Mouse (Mus musculus) midbrain, embryonic 12.5 days (tissue): ENCODE results near the gene Pot1a. TPM values are rescaled to one million over a fixed set of nuclear protein-coding genes. Genes with fewer than 3 reads are reported as not detected.

Experiments used
- ATAC-seq: fragments of 200-750 bp; cut with Nextera tagmentation; 2 replicates; pipeline ENCODE4 v1.8.0; 2017; ENCODE audit warnings: low read depth, moderate TSS enrichment, moderate library complexity; ENCODE audit not compliant: low FRiP score
- H3K27ac ChIP-seq: fragments of 300-500 bp; sonication (generic); replicated peaks from 2 replicates; pipeline ENCODE4 v1.5.1; 2016; ENCODE audit warnings: mild to moderate bottlenecking
- H3K27me3 ChIP-seq: fragments of 300-500 bp; sonication (generic); 2 replicates; pipeline ENCODE4 v1.6.1; 2016; ENCODE audit warnings: mild to moderate bottlenecking
- H3K36me3 ChIP-seq: fragments of 300-500 bp; sonication (generic); 2 replicates; pipeline ENCODE4 v1.6.1; 2016
- H3K4me1 ChIP-seq: fragments of 300-500 bp; sonication (generic); 2 replicates; pipeline ENCODE4 v1.6.1; 2016
- H3K4me2 ChIP-seq: fragments of 300-500 bp; sonication (generic); replicated peaks from 2 replicates; pipeline ENCODE4 v1.6.1; 2016; ENCODE audit warnings: mild to moderate bottlenecking, moderate library complexity
- H3K4me3 ChIP-seq: fragments of 300-500 bp; sonication (generic); 2 replicates; pipeline ENCODE4 v1.5.1; 2016; ENCODE audit warnings: mild to moderate bottlenecking
- H3K9ac ChIP-seq: fragments of 300-500 bp; sonication (generic); replicated peaks from 2 replicates; pipeline ENCODE4 v1.6.1; 2016; ENCODE audit warnings: mild to moderate bottlenecking, moderate library complexity
- H3K9me3 ChIP-seq: fragments of 300-500 bp; sonication (generic); 2 replicates; pipeline ENCODE4 v1.6.1; 2016; ENCODE audit warnings: mild to moderate bottlenecking
- WGBS: fragments of 180-500 bp; shearing (Covaris S2); methylation state at CpG from one replicate; pipeline ENCODE4 v1.1.7; 2016; 5-methylcytosine and 5-hydroxymethylcytosine counted together
- polyA plus RNA-seq: library from polyadenylated mRNA; unstranded; fragments of >200 nt; fragmentation: Nextera tagmentation; extraction: Ambion mirVana; gene quantifications from 2 replicates; pipeline ENCODE4 v1.2.1, GENCODE M21; 2016

The Pot1a gene
- 37.7 and 39.3 TPM in 2 replicates for polyA plus RNA-seq

DNA sequence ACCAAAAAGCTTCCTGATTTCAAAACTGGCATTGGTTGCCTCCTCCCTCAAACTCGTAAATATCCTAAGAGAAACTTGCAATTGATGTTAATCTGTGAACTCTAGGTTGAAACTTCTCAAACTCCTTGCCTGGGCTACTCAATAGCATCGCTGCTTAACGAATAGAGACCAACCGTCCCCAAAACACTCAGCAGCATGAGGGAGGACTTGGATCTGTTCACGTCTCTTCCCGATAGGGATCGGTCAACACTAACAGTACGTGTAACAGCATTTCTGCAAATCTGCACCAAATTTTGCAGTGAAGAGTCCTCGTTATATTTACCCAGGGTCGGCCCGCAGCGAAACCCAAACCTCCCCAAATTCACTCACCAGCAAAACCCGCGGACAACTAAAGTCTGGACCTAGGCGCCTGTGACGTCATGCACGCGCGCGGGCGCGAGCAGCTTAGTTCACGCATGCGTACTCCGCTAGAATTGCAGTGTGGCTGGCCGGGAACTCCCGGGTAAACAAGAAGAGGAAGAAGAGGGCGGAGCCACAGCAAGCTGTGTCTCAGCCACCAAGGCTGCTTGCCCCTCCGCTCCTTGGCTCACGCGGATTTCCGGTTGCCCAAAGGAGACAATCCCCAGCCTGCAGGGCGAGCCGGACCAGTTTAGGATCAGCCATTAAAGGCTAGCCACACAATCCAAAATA lies at the start of gene Pot1a:
Gene Pot1a, minus strand, starts transcription at position 441 of the 690 bp plus-strand sequence.
- ATAC-seq, result peak; percentile 99

DNA sequence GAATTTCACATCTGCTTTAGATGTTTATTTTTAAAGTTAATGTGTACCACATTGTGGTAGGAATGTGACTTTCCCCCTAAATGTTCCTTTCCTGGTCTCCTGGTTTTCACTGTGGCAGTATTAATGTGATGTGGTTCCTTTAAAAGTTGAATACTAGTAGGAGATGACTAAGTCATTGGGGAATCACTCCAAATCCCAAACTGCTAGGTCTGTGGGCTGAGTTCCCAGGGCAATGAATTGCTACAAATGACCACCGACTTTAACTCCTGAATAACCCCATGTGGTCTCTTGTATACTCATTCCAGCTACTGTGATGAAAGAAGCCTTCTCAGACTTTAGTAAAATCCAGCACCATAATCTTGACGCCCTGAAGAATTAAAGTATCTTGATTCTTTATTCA lies 27.2 kb upstream of the Pot1a start:
- Histone ChIP-seq H3K9me3 (no peaks in the 10 kb centered on the region), H3K9ac (no peak overlapping the region), H3K4me1 (no peaks in the 10 kb centered on the region), H3K27me3 (no peaks in the 10 kb centered on the region), H3K27ac (no peak overlapping the region), H3K36me3 (no peaks in the 10 kb centered on the region), H3K4me3 (no peak overlapping the region), H3K4me2 (no peak overlapping the region)
- no peak for ATAC-seq
- 16% methylated on average over 2 of the region's 2 CpGs for WGBS

More for the DNA sequence above, at the start of gene Pot1a:
- no peaks in the 10 kb centered on the region for H3K27me3 ChIP-seq
- H3K9ac ChIP-seq, result peak within 1 kb of the TSS; percentile 64
- peak within 1 kb of the TSS; percentile 57 for H3K4me2 ChIP-seq
- WGBS, result under 1% methylated on average over 34 of the region's 34 CpGs
- peaks cover 9% of the 10 kb centered on the region; the same call in 1 of the 2 replicates for H3K36me3 ChIP-seq
- H3K27ac ChIP-seq, result peak within 1 kb of the TSS; percentile 77
- H3K9me3 ChIP-seq, result no peaks in the 10 kb centered on the region
- peak within 1 kb of the TSS; percentile 59 for H3K4me3 ChIP-seq
- H3K4me1 ChIP-seq, result peaks cover 7% of the 10 kb centered on the region

DNA sequence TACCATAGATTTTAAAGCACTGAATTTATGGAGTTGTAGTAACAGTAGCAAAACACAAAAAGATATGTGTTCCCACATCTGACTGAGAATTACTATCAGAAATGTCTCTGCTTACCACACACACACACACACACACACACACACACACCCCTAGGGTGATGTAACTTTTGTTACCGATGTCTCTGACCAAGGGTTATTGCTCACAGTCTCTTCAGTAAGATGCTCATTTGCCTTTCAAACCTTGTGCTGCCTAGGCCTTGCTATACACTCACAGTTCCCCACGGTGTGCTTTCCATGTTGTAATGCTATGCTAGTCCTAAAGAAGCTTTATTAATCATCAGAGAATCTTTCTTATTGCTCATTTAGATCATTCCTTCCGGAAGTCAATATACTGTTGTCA lies 3.0 kb downstream of the Pot1a start:
- Histone ChIP-seq H3K9me3 (no peaks in the 10 kb centered on the region), H3K4me3 (no peak overlapping the region), H3K36me3 (peaks cover 13% of the 10 kb centered on the region; the same call in 1 of the 2 replicates), H3K4me1 (peaks cover 7% of the 10 kb centered on the region), H3K27me3 (no peaks in the 10 kb centered on the region), H3K9ac (no peak overlapping the region), H3K4me2 (no peak overlapping the region), H3K27ac (no peak overlapping the region)
- WGBS, result 93% methylated on average over 3 of the region's 3 CpGs
- ATAC-seq, result no peak

DNA sequence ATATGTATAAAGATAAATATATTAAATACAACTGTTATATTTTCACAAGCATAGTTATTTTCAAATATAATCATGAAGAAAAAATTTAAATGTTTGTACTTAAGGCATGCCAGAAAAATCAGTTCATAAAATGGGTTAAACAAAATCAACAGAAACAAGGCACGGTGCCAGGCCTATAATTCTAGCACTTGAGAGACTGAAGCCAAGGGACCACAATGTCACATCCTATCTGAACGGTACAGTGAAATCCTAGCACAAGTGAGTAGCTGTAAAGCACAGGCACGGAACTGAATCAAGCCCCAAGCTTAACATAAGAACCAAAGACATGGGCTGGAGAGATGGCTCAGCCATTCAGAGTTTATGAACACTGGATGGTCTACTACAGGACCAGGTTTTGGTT lies 6.8 kb downstream of the Pot1a start:
- H3K27ac ChIP-seq, result no peak overlapping the region
- H3K4me1 ChIP-seq, result peaks cover 3% of the 10 kb centered on the region
- peaks cover 13% of the 10 kb centered on the region; the same call in 1 of the 2 replicates for H3K36me3 ChIP-seq
- ATAC-seq, result no peak
- 87% methylated on average over 3 of the region's 3 CpGs for WGBS
- H3K9ac ChIP-seq, result no peak overlapping the region
- H3K4me2 ChIP-seq, result no peak overlapping the region
- H3K4me3 ChIP-seq, result no peak overlapping the region
- H3K9me3 ChIP-seq, result no peaks in the 10 kb centered on the region
- no peaks in the 10 kb centered on the region for H3K27me3 ChIP-seq

DNA sequence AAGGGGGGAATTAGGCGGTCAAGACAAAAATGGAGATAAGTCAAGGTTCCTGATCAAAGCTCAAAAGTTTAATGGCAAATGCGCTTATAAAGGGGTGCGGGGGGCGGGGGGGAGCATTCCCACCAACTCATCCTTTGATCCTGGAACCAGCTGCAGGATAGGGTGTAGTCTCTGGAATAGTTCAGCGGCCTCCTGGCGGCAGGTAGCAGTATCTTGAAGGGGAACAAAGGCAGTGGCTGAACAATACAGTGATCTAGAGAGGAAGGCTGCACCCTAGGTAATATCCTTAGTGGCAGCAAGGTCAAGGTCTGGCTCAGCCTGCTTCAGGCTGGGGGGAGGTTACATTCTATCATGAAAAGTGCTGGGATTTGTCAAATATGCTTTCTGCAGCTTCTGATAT lies 7.8 kb downstream of the Pot1a start:
- Histone ChIP-seq H3K36me3 (peaks cover 19% of the 10 kb centered on the region), H3K9me3 (no peaks in the 10 kb centered on the region), H3K27ac (no peak overlapping the region), H3K9ac (no peak overlapping the region), H3K27me3 (no peaks in the 10 kb centered on the region), H3K4me3 (no peak overlapping the region), H3K4me1 (no peaks in the 10 kb centered on the region), H3K4me2 (no peak overlapping the region)
- WGBS, result 80% methylated on average over 6 of the region's 6 CpGs
- no peak for ATAC-seq

DNA sequence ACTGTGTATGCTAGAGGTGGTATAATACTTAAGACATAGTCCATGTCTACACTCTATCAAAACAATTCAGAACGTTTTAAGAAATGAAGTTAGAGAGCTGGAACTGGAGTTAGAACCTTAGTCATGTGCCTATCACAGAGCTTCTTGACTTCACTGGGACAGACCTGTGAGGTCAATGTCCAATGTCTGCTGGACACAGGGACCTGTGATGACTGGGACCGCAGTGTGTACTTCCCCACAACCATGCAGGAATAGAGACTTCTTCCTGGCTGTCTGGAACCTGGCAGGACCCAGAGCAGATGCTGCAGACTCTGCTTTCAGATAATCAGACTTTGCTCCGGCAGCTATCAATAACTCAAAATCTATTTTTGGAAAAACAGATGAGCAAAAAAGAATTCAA lies 40.8 kb downstream of the Pot1a start:
- ATAC-seq, result no peak
- H3K36me3 ChIP-seq, result peaks cover 14% of the 10 kb centered on the region
- no peaks in the 10 kb centered on the region for H3K9me3 ChIP-seq
- H3K4me2 ChIP-seq, result no peak overlapping the region
- H3K27me3 ChIP-seq, result no peaks in the 10 kb centered on the region
- no peak overlapping the region for H3K27ac ChIP-seq
- no peak overlapping the region for H3K4me3 ChIP-seq
- H3K9ac ChIP-seq, result no peak overlapping the region
- 91% methylated on average over 3 of the region's 3 CpGs for WGBS
- H3K4me1 ChIP-seq, result no peaks in the 10 kb centered on the region

DNA sequence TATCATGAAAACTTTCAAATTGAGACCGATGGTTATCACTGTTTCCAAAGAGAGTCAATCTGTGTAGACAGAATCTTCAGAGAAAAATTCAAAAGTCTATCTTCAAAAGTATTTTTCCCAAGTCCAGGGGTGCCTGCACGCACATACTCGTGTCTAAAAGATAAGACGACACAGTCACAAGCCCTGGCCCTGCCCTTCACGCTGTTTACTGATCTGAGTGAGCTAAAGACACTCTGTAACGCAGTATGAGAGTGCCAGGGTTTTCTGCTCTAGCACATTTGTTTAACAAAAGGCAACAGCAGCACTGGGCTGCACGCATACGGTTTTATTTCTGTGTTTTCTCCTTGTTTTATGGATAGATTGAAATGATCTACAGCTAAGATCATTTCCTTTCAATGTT lies 41.5 kb downstream of the Pot1a start:
- Histone ChIP-seq H3K9me3 (no peaks in the 10 kb centered on the region), H3K4me3 (no peak overlapping the region), H3K27ac (0 out of 2 replicates have a peak overlapping the region, but pooled peaks have one; percentile 39), H3K4me2 (peak overlapping the region; percentile 13; the same call in 1 of the 2 replicates), H3K27me3 (no peaks in the 10 kb centered on the region), H3K36me3 (peaks cover 18% of the 10 kb centered on the region), H3K4me1 (no peaks in the 10 kb centered on the region), H3K9ac (no peak overlapping the region)
- WGBS, result 79% methylated on average over 8 of the region's 8 CpGs
- ATAC-seq, result peak; percentile 44; the same call in 1 of the 2 replicates

DNA sequence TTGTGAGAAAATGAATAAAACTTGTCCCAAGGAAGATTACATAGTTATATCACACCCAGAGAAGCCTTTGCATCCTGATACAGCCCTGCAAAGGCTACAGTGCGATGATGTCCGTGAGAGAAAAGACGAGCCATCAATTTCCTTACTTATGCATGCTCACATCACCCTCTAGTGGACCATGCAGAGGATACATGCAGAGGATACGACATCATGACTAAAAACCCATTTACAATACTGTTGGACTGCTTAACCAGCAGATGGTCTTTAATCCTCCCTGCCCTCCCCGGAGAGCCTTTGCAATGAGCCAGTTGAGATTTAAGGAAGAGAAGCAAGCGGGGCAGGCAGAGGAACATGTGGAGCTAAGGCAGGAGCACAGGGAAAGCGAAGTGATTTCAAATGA lies 42.0 kb downstream of the Pot1a start:
- Histone ChIP-seq H3K4me3 (no peak overlapping the region), H3K4me1 (no peaks in the 10 kb centered on the region), H3K36me3 (peaks cover 22% of the 10 kb centered on the region), H3K27ac (no peak overlapping the region), H3K9me3 (no peaks in the 10 kb centered on the region), H3K27me3 (no peaks in the 10 kb centered on the region), H3K4me2 (peak overlapping the region; percentile 13; the same call in 1 of the 2 replicates), H3K9ac (no peak overlapping the region)
- 33% methylated on average over 7 of the region's 7 CpGs for WGBS
- ATAC-seq, result peak; percentile 90

DNA sequence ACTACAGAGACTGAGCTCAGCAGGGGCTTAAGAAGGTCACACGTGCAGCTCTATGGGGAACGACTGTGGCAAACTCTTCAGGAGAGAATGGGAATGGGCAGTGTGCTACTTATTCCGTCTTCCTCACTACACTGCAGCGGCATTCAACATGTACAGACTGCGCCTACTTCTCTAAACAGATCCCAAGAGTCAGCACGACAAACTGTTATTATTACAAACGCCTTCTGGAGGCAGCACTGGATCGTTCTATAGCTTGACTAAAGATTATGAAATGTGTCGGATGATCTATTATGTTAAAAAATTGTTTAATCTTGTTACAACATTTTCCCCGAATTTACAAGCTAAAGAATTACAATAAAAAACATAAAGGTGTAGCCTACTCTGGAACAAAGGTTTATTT lies 42.8 kb downstream of the Pot1a start:
- no peak overlapping the region for H3K4me3 ChIP-seq
- no peak overlapping the region for H3K4me2 ChIP-seq
- WGBS, result 80% methylated on average over 10 of the region's 10 CpGs
- H3K27me3 ChIP-seq, result no peaks in the 10 kb centered on the region
- no peaks in the 10 kb centered on the region for H3K4me1 ChIP-seq
- H3K9me3 ChIP-seq, result no peaks in the 10 kb centered on the region
- no peak overlapping the region for H3K27ac ChIP-seq
- H3K9ac ChIP-seq, result no peak overlapping the region
- ATAC-seq, result no peak
- H3K36me3 ChIP-seq, result peaks cover 27% of the 10 kb centered on the region

DNA sequence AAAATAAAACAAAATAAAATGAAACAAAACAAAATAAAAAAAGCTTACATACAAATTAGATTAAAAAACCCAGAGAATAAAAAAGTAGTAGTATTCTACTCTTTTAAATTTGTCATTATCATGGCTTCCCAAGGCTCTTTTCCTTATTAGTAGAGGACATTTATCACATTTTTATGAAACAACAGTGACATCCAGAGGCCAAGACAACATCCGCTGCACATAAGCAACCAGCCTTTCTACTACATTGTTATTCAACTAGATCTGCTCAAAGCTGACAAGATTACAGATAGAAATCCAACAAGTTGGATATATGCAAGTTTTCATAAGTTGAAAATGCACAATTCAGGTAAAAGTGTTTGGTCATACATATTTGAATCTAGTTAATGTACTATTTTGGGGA lies 56.4 kb downstream of the Pot1a start:
- peaks cover 14% of the 10 kb centered on the region for H3K36me3 ChIP-seq
- 90% methylated on average over 1 of the region's 1 CpGs for WGBS

DNA sequence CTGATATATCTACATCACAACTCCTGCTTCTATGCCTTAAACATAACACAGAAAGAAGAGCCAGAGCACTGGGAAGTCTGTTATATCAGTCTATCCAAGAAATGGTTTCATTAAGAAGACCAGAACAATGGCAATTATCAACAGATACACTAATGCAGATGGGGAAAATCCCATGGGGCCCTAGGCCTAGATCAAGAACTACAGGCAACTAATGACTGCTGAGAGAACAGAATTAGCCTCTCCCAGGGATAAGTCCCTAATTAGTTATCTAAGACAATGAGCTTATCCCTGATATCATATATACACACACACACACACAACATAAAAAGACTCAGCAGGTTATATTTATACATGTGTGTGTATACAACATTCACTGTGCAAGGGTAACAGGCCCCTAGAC lies 72.5 kb downstream of the Pot1a start:
- 0 out of 2 replicates have a peak, but pooled peaks have one; percentile 19 for ATAC-seq
- H3K36me3 ChIP-seq, result no peaks in the 10 kb centered on the region
- H3K4me1 ChIP-seq, result no peaks in the 10 kb centered on the region

More for the DNA sequence above, 56.4 kb downstream of the Pot1a start:
- Histone ChIP-seq H3K9ac (no peak overlapping the region), H3K27ac (no peak overlapping the region), H3K9me3 (no peaks in the 10 kb centered on the region), H3K4me3 (no peak overlapping the region), H3K4me2 (no peak overlapping the region), H3K4me1 (no peaks in the 10 kb centered on the region), H3K27me3 (no peaks in the 10 kb centered on the region)
- ATAC-seq, result no peak

DNA sequence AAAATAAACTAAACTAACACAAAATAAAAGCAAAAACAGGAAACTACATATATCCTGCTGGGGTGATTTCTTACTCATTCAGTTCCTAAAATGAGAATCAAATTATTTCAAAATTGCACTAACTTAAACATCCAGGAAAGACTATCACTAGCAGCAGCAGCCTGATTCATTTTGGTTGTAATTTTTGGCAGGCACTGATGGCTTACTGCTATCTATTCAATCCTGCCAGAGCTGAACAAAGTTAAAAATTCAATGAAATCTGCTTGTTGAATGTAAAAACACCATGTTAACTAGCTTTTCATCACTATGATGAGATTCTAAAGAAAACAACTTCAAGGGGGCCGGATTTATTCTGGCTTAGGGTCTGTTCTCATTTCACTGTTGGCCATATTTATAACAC lies 82.5 kb downstream of the Pot1a start:
- ATAC-seq, result no peak
- H3K9ac ChIP-seq, result no peak overlapping the region

More for the DNA sequence above, 72.5 kb downstream of the Pot1a start:
- Histone ChIP-seq H3K9ac (no peak overlapping the region), H3K27me3 (no peaks in the 10 kb centered on the region), H3K4me2 (no peak overlapping the region), H3K9me3 (no peaks in the 10 kb centered on the region), H3K27ac (no peak overlapping the region), H3K4me3 (no peak overlapping the region)

More for the DNA sequence above, 82.5 kb downstream of the Pot1a start:
- Histone ChIP-seq H3K9me3 (no peaks in the 10 kb centered on the region), H3K4me3 (no peak overlapping the region), H3K4me1 (no peaks in the 10 kb centered on the region), H3K27ac (no peak overlapping the region), H3K4me2 (no peak overlapping the region), H3K36me3 (no peaks in the 10 kb centered on the region), H3K27me3 (no peaks in the 10 kb centered on the region)
- WGBS, result 94% methylated on average over 1 of the region's 1 CpGs
